Mouse (Mus musculus) layer of hippocampus, adult 9-11 months (tissue): ENCODE measurements around the gene Mtfr2.

Source experiments
- DNase-seq: peaks from one replicate; pipeline ENCODE4 v3.0.0; 2022

Gene Mtfr2

GRCm38 (mm10) chr10:20380798-20381197 lies 33.2 kb downstream of the Mtfr2 start:
- DNase-seq = peak; percentile 89

GRCm38 (mm10) chr10:20381352-20381751 lies 33.8 kb downstream of the Mtfr2 start:
- DNase-seq = no peak

GRCm38 (mm10) chr10:20382807-20383419 lies 35.3 kb downstream of the Mtfr2 start:
- no peak for DNase-seq

GRCm38 (mm10) chr10:20390568-20390967 lies 43.0 kb downstream of the Mtfr2 start:
- no peak for DNase-seq

- DNase-seq = no peak
These were observed 47.2 kb downstream of the Mtfr2 start for GRCm38 (mm10) chr10:20394815-20395214.

GRCm38 (mm10) chr10:20395778-20396177 lies 48.2 kb downstream of the Mtfr2 start:
- DNase-seq = no peak

GRCm38 (mm10) chr10:20398224-20398623 lies 50.7 kb downstream of the Mtfr2 start:
- no peak for DNase-seq

GRCm38 (mm10) chr10:20398641-20399390 lies 51.2 kb downstream of the Mtfr2 start:
- no peak for DNase-seq

GRCm38 (mm10) chr10:20400406-20400805 lies 52.8 kb downstream of the Mtfr2 start:
- no peak for DNase-seq

GRCm38 (mm10) chr10:20402941-20403340 lies 55.4 kb downstream of the Mtfr2 start:
- DNase-seq = no peak

- peak; percentile 18 for DNase-seq
These were observed 57.9 kb downstream of the Mtfr2 start for GRCm38 (mm10) chr10:20405471-20405870.

- DNase-seq = no peak
These were observed 60.8 kb downstream of the Mtfr2 start for GRCm38 (mm10) chr10:20408336-20408735.

GRCm38 (mm10) chr10:20409181-20409580 lies 61.6 kb downstream of the Mtfr2 start:
- DNase-seq = no peak
